Mouse (Mus musculus): ENCODE data around the gene Psen1. TPM values are rescaled to one million over a fixed set of nuclear protein-coding genes. Genes with fewer than 3 reads are reported as not detected.

Psen1 gene
- polyA plus RNA-seq, 1 experiment from 2014 or later: 48.9 TPM

DNA sequence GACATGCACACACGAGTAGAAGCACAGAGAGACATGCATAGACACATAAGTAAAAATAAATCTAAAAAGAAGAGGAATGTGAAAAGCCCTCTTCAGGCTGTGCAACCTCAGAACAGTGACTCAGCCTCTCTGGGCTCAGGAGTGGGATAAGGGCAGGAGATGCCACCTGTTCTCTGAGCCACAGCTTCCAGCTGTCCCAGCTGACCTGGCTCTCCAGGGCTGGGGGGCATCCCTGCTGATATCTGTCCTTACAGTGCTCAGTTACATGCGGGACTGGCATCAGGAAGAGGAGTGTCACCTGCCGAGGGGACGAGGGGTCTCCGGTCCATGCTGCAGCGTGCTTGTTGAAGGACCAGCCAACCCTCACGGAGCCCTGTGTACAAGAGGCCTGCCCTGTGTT lies 88.8 kb downstream of the Psen1 start:
- Histone ChIP-seq H3K4me2 (no peak overlapping the region), H3K27me3 (replicated peaks) (peaks cover 15% of the 10 kb centered on the region), H3K27ac (ENCODE audit: poor library complexity, severe bottlenecking) (no peak overlapping the region), H3K4me1 (replicated peaks) (no peaks in the 10 kb centered on the region), H3K36me3 (no peaks in the 10 kb centered on the region), H3K9me3 (replicated peaks) (no peaks in the 10 kb centered on the region), H3K9ac (no peak overlapping the region), H3K4me3 (no peak overlapping the region)
- no peak for ATAC-seq (ENCODE audit: insufficient number of reproducible peaks, low FRiP score)
- 86% methylated on average over 7 of the region's 7 CpGs for WGBS

DNA sequence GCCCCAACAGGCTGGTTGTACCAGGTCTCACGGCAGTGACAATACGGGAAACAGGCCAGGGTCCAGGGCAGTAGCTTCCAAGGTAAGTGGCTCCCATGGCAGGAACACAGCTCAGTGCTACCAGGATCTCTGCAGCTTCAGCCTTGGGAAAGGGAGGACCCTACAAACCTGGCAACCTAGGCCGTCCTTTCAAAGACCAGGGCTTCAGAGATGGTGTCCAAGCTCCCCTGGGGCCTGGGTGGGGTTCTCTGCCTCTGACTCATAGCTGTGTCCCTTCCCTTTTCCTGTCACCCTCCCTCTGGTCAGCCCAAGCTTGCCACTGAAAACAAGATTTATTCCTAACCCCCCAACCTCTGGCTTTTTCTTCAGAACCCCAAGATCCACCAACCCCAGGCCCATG lies 92.2 kb downstream of the Psen1 start:
- H3K27ac ChIP-seq (ENCODE audit: poor library complexity, severe bottlenecking): no peak overlapping the region
- H3K9ac ChIP-seq: no peak overlapping the region
- H3K4me1 ChIP-seq (replicated peaks): no peaks in the 10 kb centered on the region
- peaks cover 14% of the 10 kb centered on the region for H3K27me3 ChIP-seq (replicated peaks)
- no peak overlapping the region for H3K4me3 ChIP-seq
- no peak overlapping the region for H3K4me2 ChIP-seq
- H3K36me3 ChIP-seq: no peaks in the 10 kb centered on the region
- WGBS: 82% methylated on average over 3 of the region's 3 CpGs
- ATAC-seq (ENCODE audit: insufficient number of reproducible peaks, low FRiP score): no peak
- H3K9me3 ChIP-seq (replicated peaks): no peaks in the 10 kb centered on the region

GRCm38 (mm10) chr12:83781204-83781603 lies 93.3 kb downstream of the Psen1 start:
- no peak overlapping the region for H3K9ac ChIP-seq
- H3K27me3 ChIP-seq (replicated peaks): 0 out of 2 replicates have a peak, but pooled peaks cover 6% of the 10 kb centered on the region
- no peaks in the 10 kb centered on the region for H3K9me3 ChIP-seq (replicated peaks)
- H3K27ac ChIP-seq (ENCODE audit: poor library complexity, severe bottlenecking): no peak overlapping the region
- H3K36me3 ChIP-seq: no peaks in the 10 kb centered on the region
- no peak overlapping the region for H3K4me3 ChIP-seq
- H3K4me1 ChIP-seq (replicated peaks): no peaks in the 10 kb centered on the region
- 74% methylated on average over 7 of the region's 7 CpGs for WGBS
- H3K4me2 ChIP-seq: no peak overlapping the region
- ATAC-seq (ENCODE audit: insufficient number of reproducible peaks, low FRiP score): no peak

DNA sequence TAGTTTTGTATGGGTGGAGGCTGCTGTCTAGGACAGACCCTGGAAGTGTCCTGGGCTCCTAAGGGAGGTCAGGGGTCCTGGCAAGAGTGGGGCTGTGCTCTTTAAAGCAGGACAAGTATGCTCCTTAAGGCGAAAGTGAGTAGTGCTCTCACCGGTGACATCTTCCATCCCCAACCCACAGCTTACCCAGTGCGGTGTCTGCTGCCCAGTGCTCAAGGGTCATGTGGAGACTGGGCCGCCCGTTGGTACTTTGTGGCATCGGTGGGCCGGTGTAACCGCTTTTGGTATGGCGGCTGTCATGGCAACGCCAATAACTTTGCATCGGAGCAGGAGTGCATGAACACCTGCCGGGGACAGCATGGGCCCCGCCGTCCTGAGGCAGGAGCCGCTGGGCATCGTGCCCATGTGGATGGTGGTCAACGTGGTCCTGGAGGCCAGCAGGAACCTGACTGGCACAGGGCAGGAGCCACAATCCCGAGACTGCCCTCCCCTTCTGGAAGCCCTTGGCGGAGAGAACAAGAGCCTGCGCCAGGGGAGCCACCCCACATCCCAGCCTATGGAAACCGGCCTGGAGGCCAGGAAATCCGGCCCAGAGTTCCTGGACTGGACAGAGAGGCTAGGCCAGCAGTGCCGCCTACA lies 93.8 kb downstream of the Psen1 start:
- WGBS: 66% methylated on average over 23 of the region's 23 CpGs

GRCm38 (mm10) chr12:83782669-83783068 lies 94.7 kb downstream of the Psen1 start:
- 76% methylated on average over 10 of the region's 10 CpGs for WGBS

More for the DNA sequence above, 93.8 kb downstream of the Psen1 start:
- Histone ChIP-seq H3K4me3 (no peak overlapping the region), H3K27me3 (replicated peaks) (0 out of 2 replicates have a peak, but pooled peaks cover 6% of the 10 kb centered on the region), H3K9me3 (replicated peaks) (no peaks in the 10 kb centered on the region), H3K4me1 (replicated peaks) (no peaks in the 10 kb centered on the region), H3K9ac (no peak overlapping the region), H3K36me3 (no peaks in the 10 kb centered on the region), H3K27ac (ENCODE audit: poor library complexity, severe bottlenecking) (no peak overlapping the region), H3K4me2 (no peak overlapping the region)
- ATAC-seq (ENCODE audit: insufficient number of reproducible peaks, low FRiP score): no peak

More at GRCm38 (mm10) chr12:83782669-83783068, 94.7 kb downstream of the Psen1 start:
- H3K9me3 ChIP-seq (replicated peaks): no peaks in the 10 kb centered on the region
- H3K4me3 ChIP-seq: no peak overlapping the region
- H3K9ac ChIP-seq: no peak overlapping the region
- H3K27me3 ChIP-seq (replicated peaks): 0 out of 2 replicates have a peak, but pooled peaks cover 6% of the 10 kb centered on the region
- no peaks in the 10 kb centered on the region for H3K36me3 ChIP-seq
- H3K27ac ChIP-seq (ENCODE audit: poor library complexity, severe bottlenecking): no peak overlapping the region
- no peak for ATAC-seq (ENCODE audit: insufficient number of reproducible peaks, low FRiP score)
- no peak overlapping the region for H3K4me2 ChIP-seq
- H3K4me1 ChIP-seq (replicated peaks): no peaks in the 10 kb centered on the region

Other genes starting within 250 kb of the Psen1 start
- 27.1 and 31.2 TPM in 2 replicates for gene Dpf3, start 200.4 kb upstream of the Psen1 start, polyA plus RNA-seq (2016; fragmentation: Nextera tagmentation; extraction: Ambion mirVana)
- gene Dcaf4, start 167.7 kb upstream of the Psen1 start, polyA plus RNA-seq (2016; fragmentation: Nextera tagmentation; extraction: Ambion mirVana): 22.7 and 23.8 TPM in 2 replicates
- gene Zfyve1, start 90.9 kb upstream of the Psen1 start, polyA plus RNA-seq (2016; fragmentation: Nextera tagmentation; extraction: Ambion mirVana): 16.3 and 19.2 TPM in 2 replicates
- gene Rbm25, start 56.9 kb upstream of the Psen1 start, polyA plus RNA-seq (2016; fragmentation: Nextera tagmentation; extraction: Ambion mirVana): 176 and 187 TPM in 2 replicates
- 0.22 and 0.23 TPM in 2 replicates for gene Papln, start 75.5 kb downstream of the Psen1 start, polyA plus RNA-seq (2016; fragmentation: Nextera tagmentation; extraction: Ambion mirVana)
- 40.6 and 43.7 TPM in 2 replicates for gene Numb, start 233.8 kb downstream of the Psen1 start, polyA plus RNA-seq (2016; fragmentation: Nextera tagmentation; extraction: Ambion mirVana)

All from heart, embryonic 12.5 days (tissue).